Mouse (Mus musculus): ENCODE measurements around the gene Tmem130. TPM values are rescaled to one million over a fixed set of nuclear protein-coding genes. Genes with fewer than 3 reads are reported as not detected.

Gene Tmem130
- polyA plus RNA-seq, 1 experiment from 2014 or later: 0.24 TPM

DNA sequence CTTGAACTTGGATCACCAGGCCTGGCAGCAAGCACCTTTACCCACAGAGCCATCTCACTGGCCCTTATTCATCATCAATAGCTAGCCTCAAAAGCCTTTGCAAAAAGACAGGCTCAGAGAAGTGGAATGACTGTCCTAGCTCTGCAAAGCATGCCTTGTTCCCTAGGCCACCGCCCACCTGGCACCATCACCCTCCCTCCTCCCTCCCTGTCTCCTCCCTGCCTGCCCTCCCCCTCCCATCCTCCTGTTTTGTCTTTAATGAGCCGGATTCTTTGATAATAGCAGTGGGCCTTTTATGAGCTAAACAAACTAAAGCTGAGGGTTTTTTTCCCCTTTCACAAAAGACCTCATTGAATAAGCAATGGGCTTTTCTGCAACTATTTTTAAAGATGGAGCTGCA, 36.7 kb downstream of the Tmem130 start:
- Histone ChIP-seq H3K4me1 (replicated peaks; ENCODE audit: insufficient read depth, low read length) (no peaks in the 10 kb centered on the region), H3K27me3 (ENCODE audit: insufficient read depth, low read length) (no peaks in the 10 kb centered on the region), H3K27ac (no peak overlapping the region), H3K4me3 (replicated peaks; ENCODE audit: low read depth, low read length) (no peak overlapping the region), H3K9ac (ENCODE audit: low read depth, low read length) (no peak overlapping the region), H3K4me2 (ENCODE audit: low read length) (no peak overlapping the region), H3K36me3 (ENCODE audit: insufficient read depth, low read length) (no peaks in the 10 kb centered on the region), H3K9me3 (replicated peaks; ENCODE audit: low read length) (no peaks in the 10 kb centered on the region)
- no peak for TF ChIP-seq CTCF (IDR thresholded peaks at IDR 0.05; ENCODE audit: low read depth)
- 44% methylated on average over 2 of the region's 2 CpGs for WGBS
- no peak for ATAC-seq (replicated peaks; ENCODE audit: low FRiP score, low read depth)
- no peak for DNase-seq (ENCODE audit: low spot score)

DNA sequence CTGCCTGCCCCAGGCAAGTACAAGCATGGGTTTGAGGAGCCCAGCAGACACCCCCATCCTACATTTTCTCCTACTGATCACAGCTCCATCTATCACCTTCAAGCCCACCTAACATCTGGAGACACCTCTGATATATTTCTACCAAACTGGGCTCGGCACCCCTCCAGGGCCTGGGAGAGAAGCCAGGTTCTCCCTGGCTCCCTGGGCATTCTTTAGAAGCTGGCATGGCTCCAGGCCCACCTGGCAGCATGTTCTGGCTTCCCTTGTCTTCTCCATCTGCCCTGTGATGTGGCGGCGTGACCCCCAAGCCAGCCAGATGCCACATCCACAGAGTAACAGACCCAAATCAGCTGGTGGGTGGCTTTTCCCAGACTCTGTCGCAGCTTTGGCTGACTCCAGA, 41.3 kb downstream of the Tmem130 start:
- DNase-seq (ENCODE audit: low spot score): no peak
- WGBS: 77% methylated on average over 4 of the region's 4 CpGs

DNA sequence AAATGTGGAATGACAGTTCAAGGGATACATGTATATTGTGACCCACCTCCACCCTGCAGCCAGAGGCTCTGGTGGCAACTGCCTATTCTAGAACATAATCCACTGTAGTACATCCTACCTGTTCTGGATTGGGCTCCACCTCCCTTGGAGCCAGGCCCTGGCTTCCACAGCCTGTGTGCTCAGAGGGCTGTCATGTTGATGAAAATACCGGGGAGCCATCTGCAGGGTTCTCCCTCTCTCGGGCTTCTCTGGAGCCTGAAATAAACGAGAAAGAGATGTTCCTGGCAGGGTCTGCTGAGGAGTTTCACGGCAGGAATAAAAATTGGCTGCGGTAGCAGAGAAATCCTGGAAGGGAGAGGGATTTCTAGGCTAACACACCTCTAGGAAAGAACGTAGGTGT, 41.8 kb downstream of the Tmem130 start:
- Histone ChIP-seq H3K4me2 (ENCODE audit: low read length) (no peak overlapping the region), H3K4me3 (replicated peaks; ENCODE audit: low read depth, low read length) (no peak overlapping the region), H3K27me3 (ENCODE audit: insufficient read depth, low read length) (no peaks in the 10 kb centered on the region), H3K9me3 (replicated peaks; ENCODE audit: low read length) (no peaks in the 10 kb centered on the region), H3K36me3 (ENCODE audit: insufficient read depth, low read length) (no peaks in the 10 kb centered on the region), H3K27ac (no peak overlapping the region), H3K9ac (ENCODE audit: low read depth, low read length) (no peak overlapping the region), H3K4me1 (replicated peaks; ENCODE audit: insufficient read depth, low read length) (no peaks in the 10 kb centered on the region)
- ATAC-seq (replicated peaks; ENCODE audit: low FRiP score, low read depth): no peak
- no peak for TF ChIP-seq CTCF (IDR thresholded peaks at IDR 0.05; ENCODE audit: low read depth)
- 64% methylated on average over 6 of the region's 6 CpGs for WGBS
- no peak for DNase-seq (ENCODE audit: low spot score)

More for the DNA sequence above, 41.3 kb downstream of the Tmem130 start:
- no peaks in the 10 kb centered on the region for H3K4me1 ChIP-seq (replicated peaks; ENCODE audit: insufficient read depth, low read length)
- H3K9me3 ChIP-seq (replicated peaks; ENCODE audit: low read length): no peaks in the 10 kb centered on the region
- H3K27me3 ChIP-seq (ENCODE audit: insufficient read depth, low read length): no peaks in the 10 kb centered on the region
- H3K4me2 ChIP-seq (ENCODE audit: low read length): no peak overlapping the region
- no peak overlapping the region for H3K9ac ChIP-seq (ENCODE audit: low read depth, low read length)
- no peak for TF ChIP-seq CTCF (IDR thresholded peaks at IDR 0.05; ENCODE audit: low read depth)
- no peak overlapping the region for H3K27ac ChIP-seq
- H3K4me3 ChIP-seq (replicated peaks; ENCODE audit: low read depth, low read length): no peak overlapping the region
- H3K36me3 ChIP-seq (ENCODE audit: insufficient read depth, low read length): no peaks in the 10 kb centered on the region
- no peak for ATAC-seq (replicated peaks; ENCODE audit: low FRiP score, low read depth)

GRCm38 (mm10) chr5:144717186-144717585, 44.4 kb downstream of the Tmem130 start:
- H3K27ac ChIP-seq: no peak overlapping the region
- H3K27me3 ChIP-seq (ENCODE audit: insufficient read depth, low read length): no peaks in the 10 kb centered on the region
- no peak for DNase-seq (ENCODE audit: low spot score)
- H3K4me2 ChIP-seq (ENCODE audit: low read length): no peak overlapping the region
- no peak for TF ChIP-seq CTCF (IDR thresholded peaks at IDR 0.05; ENCODE audit: low read depth)
- H3K4me3 ChIP-seq (replicated peaks; ENCODE audit: low read depth, low read length): no peak overlapping the region
- no peak overlapping the region for H3K9ac ChIP-seq (ENCODE audit: low read depth, low read length)
- no peak for ATAC-seq (replicated peaks; ENCODE audit: low FRiP score, low read depth)
- 67% methylated on average over 6 of the region's 6 CpGs for WGBS
- no peaks in the 10 kb centered on the region for H3K9me3 ChIP-seq (replicated peaks; ENCODE audit: low read length)
- H3K4me1 ChIP-seq (replicated peaks; ENCODE audit: insufficient read depth, low read length): no peaks in the 10 kb centered on the region
- no peaks in the 10 kb centered on the region for H3K36me3 ChIP-seq (ENCODE audit: insufficient read depth, low read length)

DNA sequence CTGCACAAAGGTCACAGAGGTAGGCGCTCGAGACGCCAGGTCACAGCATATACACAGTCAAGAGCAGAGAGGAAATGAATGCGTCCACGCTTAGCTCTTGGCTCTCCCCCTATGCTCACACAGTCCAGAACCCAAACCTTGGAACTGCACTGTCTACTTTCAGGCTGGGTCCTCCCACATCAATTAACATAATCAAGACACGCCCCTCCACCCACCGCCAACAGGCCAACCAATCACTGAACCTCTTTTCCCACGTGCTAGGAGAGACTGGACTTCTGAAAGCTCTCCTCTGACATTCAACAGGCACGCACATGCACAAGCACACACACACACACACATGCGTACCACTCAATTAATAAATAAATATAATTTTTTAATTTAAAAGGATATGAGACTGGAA, 48.2 kb downstream of the Tmem130 start:
- Histone ChIP-seq H3K9ac (ENCODE audit: low read depth, low read length) (no peak overlapping the region), H3K4me2 (ENCODE audit: low read length) (no peak overlapping the region), H3K36me3 (ENCODE audit: insufficient read depth, low read length) (no peaks in the 10 kb centered on the region), H3K4me1 (replicated peaks; ENCODE audit: insufficient read depth, low read length) (no peaks in the 10 kb centered on the region), H3K27ac (no peak overlapping the region), H3K9me3 (replicated peaks; ENCODE audit: low read length) (no peaks in the 10 kb centered on the region), H3K4me3 (replicated peaks; ENCODE audit: low read depth, low read length) (no peak overlapping the region), H3K27me3 (ENCODE audit: insufficient read depth, low read length) (no peaks in the 10 kb centered on the region)
- no peak for TF ChIP-seq CTCF (IDR thresholded peaks at IDR 0.05; ENCODE audit: low read depth)
- WGBS: 86% methylated on average over 10 of the region's 10 CpGs
- no peak for ATAC-seq (replicated peaks; ENCODE audit: low FRiP score, low read depth)
- DNase-seq (ENCODE audit: low spot score): no peak

GRCm38 (mm10) chr5:144707603-144708002, 54.0 kb downstream of the Tmem130 start:
- Histone ChIP-seq H3K4me3 (replicated peaks; ENCODE audit: low read depth, low read length) (no peak overlapping the region), H3K4me2 (ENCODE audit: low read length) (no peak overlapping the region), H3K9me3 (replicated peaks; ENCODE audit: low read length) (no peaks in the 10 kb centered on the region), H3K36me3 (ENCODE audit: insufficient read depth, low read length) (no peaks in the 10 kb centered on the region), H3K27ac (no peak overlapping the region), H3K27me3 (ENCODE audit: insufficient read depth, low read length) (no peaks in the 10 kb centered on the region), H3K4me1 (replicated peaks; ENCODE audit: insufficient read depth, low read length) (no peaks in the 10 kb centered on the region), H3K9ac (ENCODE audit: low read depth, low read length) (no peak overlapping the region)
- ATAC-seq (replicated peaks; ENCODE audit: low FRiP score, low read depth) (no peak), DNase-seq (ENCODE audit: low spot score) (no peak)
- no peak for TF ChIP-seq CTCF (IDR thresholded peaks at IDR 0.05; ENCODE audit: low read depth)
- 86% methylated on average over 6 of the region's 6 CpGs for WGBS
